Mouse (Mus musculus) ES-Bruce4 (cell line): ENCODE results near the gene Khdc4. TPM values are rescaled to one million over a fixed set of nuclear protein-coding genes. Genes with fewer than 3 reads are reported as not detected.
A peak's percentile ranks its signal among the peaks of the same experiment; 100 is the strongest.

Experiments
- H3K27ac ChIP-seq: 2 replicates; pipeline ENCODE4 v1.5.1; 2012; ENCODE audit warnings: low read length, inconsistent platforms; ENCODE audit not compliant: insufficient read depth
- H3K27me3 ChIP-seq: 2 replicates; pipeline ENCODE4 v1.6.1; 2012; ENCODE audit warnings: mild to moderate bottlenecking, low read length, inconsistent platforms; ENCODE audit not compliant: control insufficient read depth, poor library complexity, insufficient read depth, severe bottlenecking
- H3K36me3 ChIP-seq: 2 replicates; pipeline ENCODE4 v1.6.1; 2012; ENCODE audit warnings: inconsistent platforms, mild to moderate bottlenecking, low read length, moderate library complexity; ENCODE audit not compliant: control insufficient read depth, poor library complexity, insufficient read depth, severe bottlenecking
- H3K4me1 ChIP-seq: one replicate; pipeline ENCODE4 v1.8.1; 2011; ENCODE audit warnings: low read length; ENCODE audit not compliant: control insufficient read depth, insufficient read depth
- H3K4me3 ChIP-seq: 2 replicates; pipeline ENCODE4 v1.5.1; 2011; ENCODE audit warnings: low read depth, mild to moderate bottlenecking, low read length
- H3K9ac ChIP-seq: 2 replicates; pipeline ENCODE4 v1.6.1; 2012; ENCODE audit warnings: low read depth, mild to moderate bottlenecking, inconsistent platforms; ENCODE audit not compliant: poor library complexity, severe bottlenecking
- H3K9me3 ChIP-seq: replicated peaks from 2 replicates; pipeline ENCODE4 v1.6.1; 2012; ENCODE audit warnings: mild to moderate bottlenecking, low read length, inconsistent platforms; ENCODE audit not compliant: control insufficient read depth, poor library complexity, insufficient read depth, severe bottlenecking
- CTCF ChIP-seq: IDR thresholded peaks from one replicate; pipeline ENCODE4 v1.8.1; 2011; ENCODE audit warnings: low read depth, low read length
- EP300 ChIP-seq: IDR thresholded peaks from 2 replicates; pipeline ENCODE4 v1.6.1; 2011; ENCODE audit warnings: low read depth, low read length; ENCODE audit not compliant: insufficient read depth
- POLR2A ChIP-seq: IDR thresholded peaks from one replicate; pipeline ENCODE4 v1.8.1; 2011; ENCODE audit warnings: low read length; ENCODE audit not compliant: insufficient read depth
- polyA plus RNA-seq: library from polyadenylated mRNA; stranded (reverse); fragments of >200 nt; gene quantifications from 2 replicates; pipeline ENCODE4 v1.2.4, GENCODE M21; 2011; ENCODE audit warnings: low read depth; ENCODE audit not compliant: missing spikeins, insufficient read depth, insufficient read length

Khdc4 gene
- polyA plus RNA-seq, 1 experiment: 72.7 TPM

GRCm38 (mm10) chr3:88716399-88717197, 31.0 kb downstream of the Khdc4 start, which contains the start of gene Rit1:
Gene Rit1, plus strand, starts transcription at chr3:88716838.
- no peaks in the 10 kb centered on the region for H3K9me3 ChIP-seq
- no peak within 1 kb of the TSS for H3K27ac ChIP-seq
- H3K36me3 ChIP-seq: peaks cover 24% of the 10 kb centered on the region
- peak within 1 kb of the TSS; percentile 56 for H3K9ac ChIP-seq
- no peaks in the 10 kb centered on the region for H3K4me1 ChIP-seq
- H3K4me3 ChIP-seq: peak within 1 kb of the TSS; percentile 94
- H3K27me3 ChIP-seq: no peaks in the 10 kb centered on the region
- TF ChIP-seq EP300: no peak
- no peak for TF ChIP-seq POLR2A
- no peak for TF ChIP-seq CTCF

GRCm38 (mm10) chr3:88717198-88717798, 31.7 kb downstream of the Khdc4 start:
- no peak overlapping the region for H3K27ac ChIP-seq
- TF ChIP-seq POLR2A (no peak), CTCF (no peak), EP300 (no peak)
- no peaks in the 10 kb centered on the region for H3K27me3 ChIP-seq
- peaks cover 18% of the 10 kb centered on the region for H3K36me3 ChIP-seq
- H3K9ac ChIP-seq: peak overlapping the region; percentile 56
- peak overlapping the region; percentile 94 for H3K4me3 ChIP-seq
- H3K9me3 ChIP-seq: no peaks in the 10 kb centered on the region
- H3K4me1 ChIP-seq: no peaks in the 10 kb centered on the region

- H3K4me1 ChIP-seq: no peaks in the 10 kb centered on the region
- H3K9ac ChIP-seq: no peak overlapping the region
- no peak overlapping the region for H3K27ac ChIP-seq
- H3K27me3 ChIP-seq: no peaks in the 10 kb centered on the region
- no peak for TF ChIP-seq EP300
- TF ChIP-seq POLR2A: no peak
- no peak for TF ChIP-seq CTCF
- peaks cover 14% of the 10 kb centered on the region for H3K36me3 ChIP-seq
- H3K4me3 ChIP-seq: no peak overlapping the region
- no peaks in the 10 kb centered on the region for H3K9me3 ChIP-seq
Measured at GRCm38 (mm10) chr3:88717831-88718230, 32.2 kb downstream of the Khdc4 start.

GRCm38 (mm10) chr3:88719098-88719497, 33.5 kb downstream of the Khdc4 start:
- no peak overlapping the region for H3K4me3 ChIP-seq
- H3K9ac ChIP-seq: no peak overlapping the region
- no peaks in the 10 kb centered on the region for H3K4me1 ChIP-seq
- no peak overlapping the region for H3K27ac ChIP-seq
- no peaks in the 10 kb centered on the region for H3K9me3 ChIP-seq
- no peak for TF ChIP-seq POLR2A
- TF ChIP-seq CTCF: no peak
- TF ChIP-seq EP300: no peak
- H3K27me3 ChIP-seq: no peaks in the 10 kb centered on the region
- H3K36me3 ChIP-seq: peaks cover 2% of the 10 kb centered on the region; the same call in 1 of the 2 replicates

GRCm38 (mm10) chr3:88736556-88736955, 51.0 kb downstream of the Khdc4 start:
- Histone ChIP-seq H3K4me1 (no peaks in the 10 kb centered on the region), H3K27me3 (no peaks in the 10 kb centered on the region)
- TF ChIP-seq CTCF: no peak
- TF ChIP-seq EP300: no peak
- no peak for TF ChIP-seq POLR2A

GRCm38 (mm10) chr3:88738641-88739040, 53.0 kb downstream of the Khdc4 start:
- Histone ChIP-seq H3K36me3 (no peaks in the 10 kb centered on the region), H3K9me3 (no peaks in the 10 kb centered on the region), H3K27ac (no peak overlapping the region), H3K4me3 (no peak overlapping the region), H3K27me3 (no peaks in the 10 kb centered on the region), H3K4me1 (no peaks in the 10 kb centered on the region), H3K9ac (no peak overlapping the region)
- TF ChIP-seq CTCF (peak; percentile 81), POLR2A (no peak)

More at GRCm38 (mm10) chr3:88736556-88736955, 51.0 kb downstream of the Khdc4 start:
- Histone ChIP-seq H3K9ac (no peak overlapping the region), H3K27ac (no peak overlapping the region), H3K36me3 (no peaks in the 10 kb centered on the region), H3K4me3 (no peak overlapping the region), H3K9me3 (no peaks in the 10 kb centered on the region)
